Mouse (Mus musculus) heart, adult 2 months (tissue): Measurements from ENCODE around the gene Atf7ip.

Experiments used
- CTCF ChIP-seq: fragments of 200-600 bp; IDR thresholded peaks from 2 replicates; pipeline ENCODE4 v1.8.1; 2022; ENCODE audit warnings: antibody characterized with exemption, mild to moderate bottlenecking, moderate library complexity
- POLR2A ChIP-seq: fragments of 200-500 bp; IDR thresholded peaks from 2 replicates; pipeline ENCODE4 v1.6.1; 2011; ENCODE audit warnings: mild to moderate bottlenecking, low read depth, low read length, control low read depth; ENCODE audit not compliant: insufficient read depth

GRCm38 (mm10) chr6:136535176-136535575 is 29.2 kb downstream of the Atf7ip start:
- TF ChIP-seq POLR2A (no peak), CTCF (no peak)
